Mouse (Mus musculus) kidney, postnatal 10 days (tissue): ENCODE measurements around the gene Tmem43.

Source experiments
- DNase-seq: peaks from one replicate; pipeline ENCODE4 v3.0.0; 2021; ENCODE audit warnings: mixed read lengths

Tmem43 gene

DNA sequence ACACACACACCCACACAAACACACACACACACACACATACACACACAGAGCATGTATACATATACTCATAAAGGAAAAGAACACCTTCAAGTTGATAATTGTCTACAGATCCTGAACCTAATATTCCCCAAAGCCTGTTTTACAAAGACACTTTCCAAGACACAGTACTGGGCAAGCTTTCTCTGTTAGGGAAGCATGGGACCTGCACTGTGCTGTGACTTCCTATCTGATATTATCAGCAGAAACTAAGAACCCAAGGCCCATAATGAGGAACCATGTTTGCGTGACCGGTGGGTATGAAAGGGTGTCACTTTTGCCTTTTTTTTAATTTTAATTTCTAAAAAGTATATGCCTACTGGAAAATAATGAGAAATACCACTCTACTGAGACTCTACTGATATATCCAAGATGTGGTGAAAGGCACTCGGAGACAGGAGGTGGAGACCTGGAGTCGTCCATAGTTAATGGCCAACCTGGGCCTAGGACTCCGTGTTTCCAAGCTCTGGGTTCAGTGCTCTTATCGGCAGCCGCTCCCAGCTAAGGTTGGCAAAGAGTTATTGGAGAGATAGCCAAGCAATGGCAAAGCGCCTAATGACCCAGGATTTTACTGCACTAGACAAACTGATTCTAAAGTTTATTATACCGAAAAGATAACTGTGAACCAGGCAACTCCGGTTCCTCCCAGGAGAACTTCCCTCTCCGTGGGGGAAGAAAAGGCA, 62.7 kb downstream of the Tmem43 start:
- DNase-seq, result no peak
